Mouse (Mus musculus): Measurements from ENCODE around the gene Dclk1. TPM values are rescaled to one million over a fixed set of nuclear protein-coding genes. Genes with fewer than 3 reads are reported as not detected.

Gene Dclk1
- total and polyA plus RNA-seq, 2 experiments from 2014 or later = 213 to 214 TPM

GRCm38 (mm10) chr3:55288726-55289125 lies 46.6 kb downstream of the Dclk1 start:
- no peak overlapping the region for H3K4me2 ChIP-seq (ENCODE audit: low read depth, low read length)
- no peak for ATAC-seq
- 44% methylated on average over 4 of the region's 4 CpGs for WGBS
- no peaks in the 10 kb centered on the region for H3K36me3 ChIP-seq (ENCODE audit: insufficient read depth, low read length)
- H3K9me3 ChIP-seq (ENCODE audit: low read length) = no peaks in the 10 kb centered on the region
- H3K9ac ChIP-seq (replicated peaks; ENCODE audit: low read length) = no peak overlapping the region
- H3K27ac ChIP-seq = no peak overlapping the region
- no peak for TF ChIP-seq CTCF (IDR thresholded peaks at IDR 0.05; ENCODE audit: low read depth)
- peaks cover 5% of the 10 kb centered on the region; the same call in 1 of the 2 replicates for H3K4me1 ChIP-seq (ENCODE audit: insufficient read depth, low read length)
- no peak overlapping the region for H3K4me3 ChIP-seq (ENCODE audit: low read length)
- no peaks in the 10 kb centered on the region for H3K27me3 ChIP-seq (ENCODE audit: insufficient read depth, low read length)
- DNase-seq (ENCODE audit: low spot score) = no peak

- Histone ChIP-seq H3K27ac (no peak overlapping the region), H3K4me2 (ENCODE audit: low read depth, low read length) (no peak overlapping the region), H3K9ac (replicated peaks; ENCODE audit: low read length) (no peak overlapping the region), H3K4me1 (ENCODE audit: insufficient read depth, low read length) (no peaks in the 10 kb centered on the region), H3K9me3 (ENCODE audit: low read length) (no peaks in the 10 kb centered on the region), H3K36me3 (ENCODE audit: insufficient read depth, low read length) (no peaks in the 10 kb centered on the region), H3K4me3 (ENCODE audit: low read length) (no peak overlapping the region), H3K27me3 (ENCODE audit: insufficient read depth, low read length) (no peaks in the 10 kb centered on the region)
- WGBS = 34% methylated on average over 4 of the region's 4 CpGs
- TF ChIP-seq CTCF (IDR thresholded peaks at IDR 0.05; ENCODE audit: low read depth) = no peak
- ATAC-seq (no peak), DNase-seq (ENCODE audit: low spot score) (no peak)
Observed at GRCm38 (mm10) chr3:55291964-55292363, 49.8 kb downstream of the Dclk1 start.

- 55% methylated on average over 10 of the region's 10 CpGs for WGBS
- Histone ChIP-seq H3K4me3 (ENCODE audit: low read length) (no peak overlapping the region), H3K9ac (replicated peaks; ENCODE audit: low read length) (no peak overlapping the region), H3K27ac (no peak overlapping the region), H3K4me2 (ENCODE audit: low read depth, low read length) (no peak overlapping the region), H3K4me1 (ENCODE audit: insufficient read depth, low read length) (no peaks in the 10 kb centered on the region), H3K9me3 (ENCODE audit: low read length) (no peaks in the 10 kb centered on the region), H3K36me3 (ENCODE audit: insufficient read depth, low read length) (no peaks in the 10 kb centered on the region), H3K27me3 (ENCODE audit: insufficient read depth, low read length) (no peaks in the 10 kb centered on the region)
- ATAC-seq (no peak), DNase-seq (ENCODE audit: low spot score) (no peak)
- no peak for TF ChIP-seq CTCF (IDR thresholded peaks at IDR 0.05; ENCODE audit: low read depth)
Observed at GRCm38 (mm10) chr3:55292783-55293430, 50.7 kb downstream of the Dclk1 start.

GRCm38 (mm10) chr3:55305653-55306052 lies 63.5 kb downstream of the Dclk1 start:
- Histone ChIP-seq H3K9me3 (ENCODE audit: low read length) (no peaks in the 10 kb centered on the region), H3K4me2 (ENCODE audit: low read depth, low read length) (no peak overlapping the region), H3K36me3 (ENCODE audit: insufficient read depth, low read length) (no peaks in the 10 kb centered on the region), H3K9ac (replicated peaks; ENCODE audit: low read length) (no peak overlapping the region), H3K27ac (no peak overlapping the region), H3K4me3 (ENCODE audit: low read length) (no peak overlapping the region), H3K4me1 (ENCODE audit: insufficient read depth, low read length) (no peaks in the 10 kb centered on the region), H3K27me3 (ENCODE audit: insufficient read depth, low read length) (no peaks in the 10 kb centered on the region)
- ATAC-seq = no peak
- no peak for TF ChIP-seq CTCF (IDR thresholded peaks at IDR 0.05; ENCODE audit: low read depth)
- no peak for DNase-seq (ENCODE audit: low spot score)

GRCm38 (mm10) chr3:55307553-55308177 lies 65.5 kb downstream of the Dclk1 start:
- no peaks in the 10 kb centered on the region for H3K27me3 ChIP-seq (ENCODE audit: insufficient read depth, low read length)
- H3K9ac ChIP-seq (replicated peaks; ENCODE audit: low read length) = no peak overlapping the region
- H3K27ac ChIP-seq = no peak overlapping the region
- 50% methylated on average over 7 of the region's 7 CpGs for WGBS
- H3K36me3 ChIP-seq (ENCODE audit: insufficient read depth, low read length) = no peaks in the 10 kb centered on the region
- H3K4me1 ChIP-seq (ENCODE audit: insufficient read depth, low read length) = no peaks in the 10 kb centered on the region
- no peak overlapping the region for H3K4me2 ChIP-seq (ENCODE audit: low read depth, low read length)
- H3K9me3 ChIP-seq (ENCODE audit: low read length) = no peaks in the 10 kb centered on the region
- no peak overlapping the region for H3K4me3 ChIP-seq (ENCODE audit: low read length)
- DNase-seq (ENCODE audit: low spot score) (no peak), ATAC-seq (peak; percentile 70)
- TF ChIP-seq CTCF (IDR thresholded peaks at IDR 0.05; ENCODE audit: low read depth) = no peak

- Histone ChIP-seq H3K27me3 (ENCODE audit: insufficient read depth, low read length) (no peaks in the 10 kb centered on the region), H3K4me2 (ENCODE audit: low read depth, low read length) (no peak overlapping the region), H3K36me3 (ENCODE audit: insufficient read depth, low read length) (no peaks in the 10 kb centered on the region), H3K4me1 (ENCODE audit: insufficient read depth, low read length) (no peaks in the 10 kb centered on the region), H3K9ac (replicated peaks; ENCODE audit: low read length) (no peak overlapping the region), H3K9me3 (ENCODE audit: low read length) (no peaks in the 10 kb centered on the region), H3K27ac (no peak overlapping the region), H3K4me3 (ENCODE audit: low read length) (no peak overlapping the region)
- DNase-seq (ENCODE audit: low spot score) = no peak
- WGBS = 62% methylated on average over 8 of the region's 8 CpGs
- no peak for TF ChIP-seq CTCF (IDR thresholded peaks at IDR 0.05; ENCODE audit: low read depth)
- no peak for ATAC-seq
Observed at GRCm38 (mm10) chr3:55309961-55310360, 67.8 kb downstream of the Dclk1 start.

GRCm38 (mm10) chr3:55315827-55316226 lies 73.7 kb downstream of the Dclk1 start:
- H3K9me3 ChIP-seq (ENCODE audit: low read length) = no peaks in the 10 kb centered on the region
- DNase-seq (ENCODE audit: low spot score) = no peak
- no peak for ATAC-seq
- H3K27ac ChIP-seq = no peak overlapping the region
- no peak overlapping the region for H3K4me2 ChIP-seq (ENCODE audit: low read depth, low read length)
- no peak overlapping the region for H3K4me3 ChIP-seq (ENCODE audit: low read length)
- H3K4me1 ChIP-seq (ENCODE audit: insufficient read depth, low read length) = no peaks in the 10 kb centered on the region
- no peak for TF ChIP-seq CTCF (IDR thresholded peaks at IDR 0.05; ENCODE audit: low read depth)
- no peak overlapping the region for H3K9ac ChIP-seq (replicated peaks; ENCODE audit: low read length)
- no peaks in the 10 kb centered on the region for H3K27me3 ChIP-seq (ENCODE audit: insufficient read depth, low read length)
- 85% methylated on average over 8 of the region's 8 CpGs for WGBS
- H3K36me3 ChIP-seq (ENCODE audit: insufficient read depth, low read length) = no peaks in the 10 kb centered on the region

All from hindbrain, postnatal 0 days (tissue).